Mouse (Mus musculus): ENCODE data around the gene Zfand2a.

Zfand2a gene

DNA sequence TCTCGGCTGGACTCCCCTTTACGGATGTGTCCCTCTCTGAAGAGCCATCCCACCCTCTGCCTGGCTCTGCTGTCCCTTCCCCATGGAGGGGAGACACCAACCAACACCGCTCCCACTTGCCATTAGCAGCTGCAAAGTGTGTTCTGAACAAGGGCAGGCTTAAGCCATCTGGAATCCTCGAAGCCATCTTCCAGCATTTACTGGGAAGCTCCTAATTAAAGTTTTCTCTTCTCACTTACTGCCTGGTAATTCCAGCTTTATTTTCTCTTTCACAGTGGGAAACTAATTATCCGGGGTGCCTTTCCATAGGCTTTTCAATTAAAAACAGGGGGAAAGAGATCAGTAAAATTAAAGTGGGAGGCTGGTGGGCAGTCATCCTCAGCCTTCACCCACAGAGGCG, 52.0 kb downstream of the Zfand2a start:
- DNase-seq (ENCODE audit: low read depth, low spot score) = no peak

DNA sequence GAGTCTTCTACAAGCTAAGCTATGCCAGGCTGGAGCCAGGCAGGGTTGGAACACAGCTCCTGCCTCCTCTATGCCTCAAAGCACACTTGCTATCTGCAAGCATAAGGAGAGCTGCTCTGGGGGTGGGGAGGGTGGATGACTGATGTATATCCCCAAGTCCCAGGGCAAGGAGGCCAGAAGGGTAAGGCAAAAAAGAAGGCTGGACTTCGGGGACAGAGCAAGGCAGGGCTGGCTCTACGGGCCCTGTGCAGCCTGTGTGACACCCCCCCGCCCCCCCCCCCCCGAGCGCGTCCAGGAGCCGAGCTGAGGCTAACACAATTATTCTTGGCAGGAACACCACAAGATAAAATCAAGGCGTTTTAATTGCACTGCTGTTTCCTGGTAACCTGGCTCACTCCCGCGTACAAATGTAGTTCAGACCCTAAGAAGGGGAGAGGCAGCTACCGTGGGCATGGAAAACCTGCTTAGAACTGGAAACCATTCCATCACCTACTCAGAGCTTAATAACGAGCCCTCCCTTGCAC, 54.5 kb downstream of the Zfand2a start:
- no peak for DNase-seq (ENCODE audit: low read depth, low spot score)

DNA sequence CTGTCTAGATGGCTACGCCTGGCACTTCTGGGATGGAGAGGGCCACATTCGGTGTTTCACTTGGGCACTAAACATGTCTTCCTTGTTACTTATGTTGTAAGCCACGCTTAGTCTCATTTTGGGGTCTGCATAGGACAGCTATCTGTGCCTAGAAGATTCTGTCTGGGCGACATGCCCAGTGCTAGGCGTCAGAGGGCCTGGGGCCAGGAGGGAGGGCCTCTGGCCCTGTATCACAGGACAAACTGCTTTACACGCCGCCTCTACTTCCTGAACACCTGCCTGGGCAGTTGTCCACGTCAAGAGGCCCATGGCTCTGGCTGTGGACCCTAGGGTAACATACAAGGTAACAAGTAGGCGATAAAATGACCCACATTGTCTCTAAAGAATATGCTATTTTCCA, 56.4 kb downstream of the Zfand2a start:
- no peak for DNase-seq (ENCODE audit: low read depth, low spot score)

- no peak for DNase-seq (ENCODE audit: low read depth, low spot score)
Measured at GRCm38 (mm10) chr5:139427001-139427400, 57.3 kb downstream of the Zfand2a start.

- no peak for DNase-seq (ENCODE audit: low read depth, low spot score)
Measured at GRCm38 (mm10) chr5:139425198-139425597, 59.2 kb downstream of the Zfand2a start.

DNA sequence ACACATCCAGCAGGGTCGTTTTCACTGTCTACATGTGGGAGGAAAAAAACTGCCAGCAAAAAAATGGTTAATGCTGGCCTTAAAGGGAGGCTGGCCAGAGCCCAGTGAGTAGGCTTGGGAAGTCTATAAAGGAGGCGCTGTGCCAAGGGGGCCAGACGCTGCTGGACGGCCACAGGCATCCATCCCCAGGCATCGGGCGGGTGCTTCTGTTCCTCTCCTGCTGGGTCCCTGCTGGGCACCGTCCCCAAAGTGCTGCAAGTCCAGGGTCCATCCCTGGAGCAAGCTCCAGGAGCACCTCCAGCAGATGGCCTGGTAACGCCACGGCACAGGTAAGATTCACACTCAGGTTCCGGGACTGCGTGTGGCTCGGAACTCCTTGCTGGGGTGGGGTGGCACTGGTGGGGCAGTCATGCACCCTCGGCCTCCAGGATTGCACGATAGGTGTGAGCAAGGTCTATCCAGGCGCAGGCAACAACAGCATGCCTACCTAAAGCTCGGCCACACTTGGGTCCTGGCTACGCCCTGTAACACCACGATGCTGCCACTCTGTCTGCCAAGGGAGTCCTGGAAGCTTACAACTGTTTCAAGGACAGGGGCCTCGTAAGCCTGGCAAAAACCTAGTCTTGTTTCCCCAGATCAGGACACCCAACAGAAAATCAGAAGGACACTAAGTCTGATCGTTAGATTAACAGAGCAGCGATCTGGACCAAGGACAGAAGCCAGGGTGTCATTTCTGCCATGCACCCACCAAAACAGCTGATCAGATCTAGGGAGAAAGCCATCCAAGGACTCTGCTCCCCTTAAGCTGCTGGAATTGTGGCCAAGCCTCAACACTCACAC, 61.1 kb downstream of the Zfand2a start, which contains the start of gene Gper1:
Gene Gper1, plus strand, starts transcription at position 126 of the 840 bp plus-strand sequence.
- DNase-seq (ENCODE audit: low read depth, low spot score) = no peak

All from R1 (cell line).